Mouse (Mus musculus): Measurements from ENCODE around the gene Clta. TPM values are rescaled to one million over a fixed set of nuclear protein-coding genes. Genes with fewer than 3 reads are reported as not detected.

Gene Clta
- total and polyA plus RNA-seq, 3 experiments = 64.6 to 78.6 (median 75.8) TPM

DNA sequence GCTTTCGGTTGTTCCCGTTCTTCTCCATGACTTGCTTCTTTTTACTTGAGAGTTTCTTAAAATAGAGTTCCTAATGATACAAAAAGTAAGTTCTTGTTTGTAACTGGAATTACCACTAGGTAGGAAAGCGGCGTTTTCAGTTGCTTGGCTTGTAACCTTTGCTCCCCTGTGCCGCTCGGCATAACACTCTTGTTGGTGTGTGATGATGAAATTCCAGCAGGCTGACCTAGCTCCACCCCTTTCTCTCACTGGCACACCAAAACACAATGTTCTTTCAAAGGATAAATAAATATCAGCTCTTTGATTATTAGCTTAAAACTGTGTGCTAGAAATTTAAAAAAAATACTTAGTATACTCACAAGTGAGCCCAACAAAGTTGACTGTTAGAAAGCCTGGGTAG, 62.6 kb downstream of the Clta start:
- Histone ChIP-seq H3K79me2 (replicated peaks; ENCODE audit: control insufficient read depth, insufficient read depth, low read length) (0 out of 2 replicates have a peak, but pooled peaks cover 2% of the 10 kb centered on the region), H3K4me1 (ENCODE audit: control insufficient read depth, insufficient read depth, low read length) (peaks cover 4% of the 10 kb centered on the region), H3K9ac (ENCODE audit: low read depth, low read length) (no peak overlapping the region), H3K27ac (no peak overlapping the region), H3K4me3 (no peak overlapping the region), H3K27me3 (ENCODE audit: control insufficient read depth, insufficient read depth, low read length) (no peaks in the 10 kb centered on the region), H3K36me3 (ENCODE audit: control insufficient read depth, insufficient read depth, low read length) (no peaks in the 10 kb centered on the region; the same call in 1 of the 2 replicates)
- no peak for TF ChIP-seq EP300 (IDR thresholded peaks at IDR 0.05; ENCODE audit: insufficient read depth, low read depth, low read length)
- no peak for TF ChIP-seq POLR2A (IDR thresholded peaks at IDR 0.05; ENCODE audit: insufficient read depth, low read depth, low read length)
- no peak for TF ChIP-seq CTCF (IDR thresholded peaks at IDR 0.05)
- WGBS = 75% methylated on average over 6 of the region's 6 CpGs
- intact Hi-C loops (cut with DNase I) = no loop called here
- DNase-seq = no peak

DNA sequence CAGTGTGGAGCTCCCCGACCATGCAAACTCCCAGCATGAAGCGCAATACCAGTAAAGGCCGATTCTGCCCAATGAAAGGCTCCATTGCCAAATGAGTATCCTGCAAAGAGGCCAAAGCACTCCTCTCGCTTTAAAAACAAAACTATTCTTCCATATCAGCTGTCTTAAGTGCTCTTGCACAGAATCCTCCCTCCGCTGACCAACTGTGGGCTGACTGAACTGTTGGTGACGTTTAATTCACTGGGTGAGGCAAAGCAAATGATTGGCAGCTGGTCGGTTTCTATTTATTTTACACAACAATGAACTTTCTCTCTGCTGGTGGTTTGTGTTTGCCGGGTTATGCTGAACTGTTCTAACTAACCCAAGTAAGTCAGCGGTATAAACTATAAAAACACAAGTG, 64.5 kb downstream of the Clta start:
- no peaks in the 10 kb centered on the region; the same call in 1 of the 2 replicates for H3K36me3 ChIP-seq (ENCODE audit: control insufficient read depth, insufficient read depth, low read length)
- no peaks in the 10 kb centered on the region for H3K27me3 ChIP-seq (ENCODE audit: control insufficient read depth, insufficient read depth, low read length)
- WGBS = 37% methylated on average over 9 of the region's 9 CpGs
- no peak for DNase-seq
- no peak overlapping the region for H3K9ac ChIP-seq (ENCODE audit: low read depth, low read length)
- H3K4me3 ChIP-seq = no peak overlapping the region
- peak overlapping the region; percentile 31 for H3K27ac ChIP-seq
- H3K79me2 ChIP-seq (replicated peaks; ENCODE audit: control insufficient read depth, insufficient read depth, low read length) = 0 out of 2 replicates have a peak, but pooled peaks cover 2% of the 10 kb centered on the region
- intact Hi-C loops (cut with DNase I) = no loop called here
- H3K4me1 ChIP-seq (ENCODE audit: control insufficient read depth, insufficient read depth, low read length) = peaks cover 4% of the 10 kb centered on the region
- no peak for TF ChIP-seq EP300 (IDR thresholded peaks at IDR 0.05; ENCODE audit: insufficient read depth, low read depth, low read length)
- no peak for TF ChIP-seq POLR2A (IDR thresholded peaks at IDR 0.05; ENCODE audit: insufficient read depth, low read depth, low read length)
- TF ChIP-seq CTCF (IDR thresholded peaks at IDR 0.05) = no peak

DNA sequence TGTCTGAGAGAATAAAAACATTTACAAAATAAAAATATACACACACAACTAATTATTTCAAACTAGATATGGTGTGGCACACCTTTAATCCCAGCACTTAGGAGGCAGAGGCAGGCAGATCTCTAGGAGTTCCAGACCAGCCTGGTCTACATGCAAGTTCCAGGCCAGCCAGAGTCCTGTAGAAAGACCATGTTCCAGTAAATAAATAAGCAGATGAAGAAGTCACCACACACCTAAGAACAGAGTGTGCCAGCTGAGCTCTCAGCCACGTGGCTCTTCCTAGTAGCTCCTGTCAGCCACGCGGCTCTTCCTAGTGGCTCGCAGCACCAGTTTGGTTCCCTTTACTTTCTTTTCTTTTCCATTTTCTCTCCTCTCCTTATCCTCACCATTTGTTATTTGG, 65.2 kb downstream of the Clta start:
- intact Hi-C loops (cut with DNase I) = no loop called here
- no peaks in the 10 kb centered on the region for H3K27me3 ChIP-seq (ENCODE audit: control insufficient read depth, insufficient read depth, low read length)
- H3K4me3 ChIP-seq = no peak overlapping the region
- H3K4me1 ChIP-seq (ENCODE audit: control insufficient read depth, insufficient read depth, low read length) = peaks cover 4% of the 10 kb centered on the region
- TF ChIP-seq CTCF (IDR thresholded peaks at IDR 0.05) (no peak), EP300 (IDR thresholded peaks at IDR 0.05; ENCODE audit: insufficient read depth, low read depth, low read length) (no peak), POLR2A (IDR thresholded peaks at IDR 0.05; ENCODE audit: insufficient read depth, low read depth, low read length) (no peak)
- DNase-seq = no peak
- no peaks in the 10 kb centered on the region; the same call in 1 of the 2 replicates for H3K36me3 ChIP-seq (ENCODE audit: control insufficient read depth, insufficient read depth, low read length)
- 85% methylated on average over 4 of the region's 4 CpGs for WGBS
- H3K9ac ChIP-seq (ENCODE audit: low read depth, low read length) = no peak overlapping the region
- H3K79me2 ChIP-seq (replicated peaks; ENCODE audit: control insufficient read depth, insufficient read depth, low read length) = 0 out of 2 replicates have a peak, but pooled peaks cover 2% of the 10 kb centered on the region
- H3K27ac ChIP-seq = peak overlapping the region; percentile 31

DNA sequence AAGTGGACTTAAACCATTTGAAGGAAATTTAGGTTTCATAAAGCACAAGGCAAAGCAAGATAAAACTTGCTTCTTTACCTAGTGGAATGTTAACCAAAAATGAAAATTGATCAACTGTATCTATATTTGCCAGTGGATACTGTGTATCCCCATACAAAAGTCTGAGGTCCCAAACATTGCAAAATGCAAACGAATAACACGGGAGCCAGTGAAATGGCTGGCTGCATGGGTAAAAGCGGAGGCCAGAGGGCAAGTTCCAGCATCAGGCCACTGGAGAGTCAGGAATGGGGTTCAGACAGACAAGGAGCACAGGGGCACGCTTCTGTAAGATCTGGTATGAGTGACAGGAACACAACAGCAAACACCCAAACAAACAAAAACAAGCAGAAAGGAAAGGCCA, 66.4 kb downstream of the Clta start:
- H3K4me1 ChIP-seq (ENCODE audit: control insufficient read depth, insufficient read depth, low read length) = no peaks in the 10 kb centered on the region; the same call in 1 of the 2 replicates
- H3K27ac ChIP-seq = no peak overlapping the region
- no peak overlapping the region for H3K9ac ChIP-seq (ENCODE audit: low read depth, low read length)
- H3K27me3 ChIP-seq (ENCODE audit: control insufficient read depth, insufficient read depth, low read length) = no peaks in the 10 kb centered on the region
- TF ChIP-seq POLR2A (IDR thresholded peaks at IDR 0.05; ENCODE audit: insufficient read depth, low read depth, low read length) (no peak), CTCF (IDR thresholded peaks at IDR 0.05) (no peak), EP300 (IDR thresholded peaks at IDR 0.05; ENCODE audit: insufficient read depth, low read depth, low read length) (no peak)
- H3K79me2 ChIP-seq (replicated peaks; ENCODE audit: control insufficient read depth, insufficient read depth, low read length) = 0 out of 2 replicates have a peak, but pooled peaks cover 2% of the 10 kb centered on the region
- no peak for DNase-seq
- no peak overlapping the region for H3K4me3 ChIP-seq
- H3K36me3 ChIP-seq (ENCODE audit: control insufficient read depth, insufficient read depth, low read length) = no peaks in the 10 kb centered on the region; the same call in 1 of the 2 replicates
- 77% methylated on average over 4 of the region's 4 CpGs for WGBS
- intact Hi-C loops (cut with DNase I) = loop anchor here (10.0 kb wide), 1 partner anchor 164 kb away; the partner anchor contains the start of gene Rnf38

DNA sequence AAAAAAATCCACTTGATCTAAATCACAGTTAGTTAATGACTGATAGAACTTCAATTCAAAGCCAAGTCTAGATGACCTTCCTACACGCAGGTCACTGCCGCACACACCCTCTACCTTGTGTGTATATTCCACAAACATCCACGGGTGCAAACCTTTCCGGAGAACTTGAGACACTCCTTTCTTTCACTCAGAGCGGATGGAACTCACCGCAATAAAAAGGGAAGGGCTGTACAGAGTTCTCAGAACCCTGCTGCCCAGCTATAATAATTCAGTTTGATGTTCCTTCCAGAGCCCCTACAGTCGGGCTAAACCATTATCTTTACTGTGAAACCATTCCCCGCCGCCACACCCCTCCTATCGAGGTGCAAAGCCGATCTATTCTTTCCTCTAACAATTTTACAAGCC, 67.5 kb downstream of the Clta start:
- no peaks in the 10 kb centered on the region; the same call in 1 of the 2 replicates for H3K4me1 ChIP-seq (ENCODE audit: control insufficient read depth, insufficient read depth, low read length)
- TF ChIP-seq CTCF (IDR thresholded peaks at IDR 0.05) (no peak), EP300 (IDR thresholded peaks at IDR 0.05; ENCODE audit: insufficient read depth, low read depth, low read length) (no peak), POLR2A (IDR thresholded peaks at IDR 0.05; ENCODE audit: insufficient read depth, low read depth, low read length) (no peak)
- H3K36me3 ChIP-seq (ENCODE audit: control insufficient read depth, insufficient read depth, low read length) = no peaks in the 10 kb centered on the region; the same call in 1 of the 2 replicates
- no peak for DNase-seq
- H3K27me3 ChIP-seq (ENCODE audit: control insufficient read depth, insufficient read depth, low read length) = no peaks in the 10 kb centered on the region
- H3K27ac ChIP-seq = peak overlapping the region; percentile 92
- 2% methylated on average over 11 of the region's 11 CpGs for WGBS
- H3K9ac ChIP-seq (ENCODE audit: low read depth, low read length) = peak overlapping the region; percentile 86
- peak overlapping the region; percentile 87 for H3K4me3 ChIP-seq
- 0 out of 2 replicates have a peak, but pooled peaks cover 2% of the 10 kb centered on the region for H3K79me2 ChIP-seq (replicated peaks; ENCODE audit: control insufficient read depth, insufficient read depth, low read length)
- intact Hi-C loops (cut with DNase I) = loop anchor here (2.0 to 10.0 kb wide), 2 partner anchors 95 to 163 kb away; partner anchors contain the start of gene Rnf38

Measured in heart, adult 2 months (tissue).